Mouse (Mus musculus) spleen, adult 2 months (tissue): Measurements from ENCODE around the gene Pogz.

Experiments
- CTCF ChIP-seq: fragments of 200-500 bp; IDR thresholded peaks from 2 replicates; pipeline ENCODE4 v1.5.1; 2011; ENCODE audit warnings: mild to moderate bottlenecking, inconsistent platforms; ENCODE audit not compliant: insufficient read depth, insufficient read length, insufficient replicate concordance; ENCODE audit errors: extremely low read depth
- POLR2A ChIP-seq: fragments of 200-500 bp; IDR thresholded peaks from 2 replicates; pipeline ENCODE4 v1.6.1; 2011; ENCODE audit warnings: low read depth, low read length, inconsistent platforms

DNA sequence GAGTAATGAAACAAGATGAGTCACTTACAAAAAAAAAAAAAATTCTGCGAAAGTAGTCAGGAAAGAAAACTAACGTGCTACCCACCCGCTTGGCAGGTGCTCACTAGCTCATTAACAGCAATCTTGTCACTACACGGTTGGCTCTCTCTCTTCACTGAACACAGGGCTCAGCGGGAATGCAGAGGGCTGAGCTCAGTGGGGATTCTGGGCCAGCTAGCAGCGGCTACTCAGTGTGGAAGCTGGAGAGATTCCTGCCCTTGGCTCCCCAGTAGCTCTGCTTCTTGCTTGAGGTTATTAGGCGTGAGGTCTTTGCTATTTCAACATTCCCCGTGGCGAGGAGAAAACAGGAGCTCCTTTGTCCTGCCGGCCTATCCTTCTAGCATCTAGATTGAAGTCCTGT is 33.2 kb upstream of the Pogz start:
- no peak for TF ChIP-seq CTCF
- TF ChIP-seq POLR2A: no peak
